Mouse (Mus musculus): ENCODE results near the gene Lclat1. TPM values are rescaled to one million over a fixed set of nuclear protein-coding genes. Genes with fewer than 3 reads are reported as not detected.

Lclat1 gene
- polyA plus RNA-seq, 1 experiment, result 2.9 TPM

GRCm38 (mm10) chr17:73156606-73157005, 48.8 kb downstream of the Lclat1 start:
- TF ChIP-seq GATA1 (IDR thresholded peaks at IDR 0.05; ENCODE audit: low read length), result no peak

GRCm38 (mm10) chr17:73161795-73162194, 54.0 kb downstream of the Lclat1 start:
- no peak for TF ChIP-seq GATA1 (IDR thresholded peaks at IDR 0.05; ENCODE audit: low read length)

- no peak for TF ChIP-seq GATA1 (IDR thresholded peaks at IDR 0.05; ENCODE audit: low read length)
Measured at GRCm38 (mm10) chr17:73162445-73163208, 54.8 kb downstream of the Lclat1 start.

- TF ChIP-seq GATA1 (IDR thresholded peaks at IDR 0.05; ENCODE audit: low read length), result no peak
Measured at GRCm38 (mm10) chr17:73163597-73163996, 55.8 kb downstream of the Lclat1 start.

GRCm38 (mm10) chr17:73164121-73164520, 56.3 kb downstream of the Lclat1 start:
- TF ChIP-seq GATA1 (IDR thresholded peaks at IDR 0.05; ENCODE audit: low read length), result no peak

GRCm38 (mm10) chr17:73169461-73169860, 61.7 kb downstream of the Lclat1 start:
- no peak for TF ChIP-seq GATA1 (IDR thresholded peaks at IDR 0.05; ENCODE audit: low read length)

GRCm38 (mm10) chr17:73170141-73170540, 62.4 kb downstream of the Lclat1 start:
- no peak for TF ChIP-seq GATA1 (IDR thresholded peaks at IDR 0.05; ENCODE audit: low read length)

- TF ChIP-seq GATA1 (IDR thresholded peaks at IDR 0.05; ENCODE audit: low read length), result no peak
Measured at GRCm38 (mm10) chr17:73174083-73174562, 66.3 kb downstream of the Lclat1 start.

- no peak for TF ChIP-seq GATA1 (IDR thresholded peaks at IDR 0.05; ENCODE audit: low read length)
Measured at GRCm38 (mm10) chr17:73175720-73176119, 67.9 kb downstream of the Lclat1 start.

GRCm38 (mm10) chr17:73177079-73177478, 69.3 kb downstream of the Lclat1 start:
- TF ChIP-seq GATA1 (IDR thresholded peaks at IDR 0.05; ENCODE audit: low read length), result no peak

- TF ChIP-seq GATA1 (IDR thresholded peaks at IDR 0.05; ENCODE audit: low read length), result no peak
Measured at GRCm38 (mm10) chr17:73186929-73187328, 79.1 kb downstream of the Lclat1 start.

- no peak for TF ChIP-seq GATA1 (IDR thresholded peaks at IDR 0.05; ENCODE audit: low read length)
Measured at GRCm38 (mm10) chr17:73194146-73194545, 86.4 kb downstream of the Lclat1 start.

- TF ChIP-seq GATA1 (IDR thresholded peaks at IDR 0.05; ENCODE audit: low read length), result no peak
Measured at GRCm38 (mm10) chr17:73194575-73194974, 86.8 kb downstream of the Lclat1 start.

- TF ChIP-seq GATA1 (IDR thresholded peaks at IDR 0.05; ENCODE audit: low read length), result no peak
Measured at GRCm38 (mm10) chr17:73195074-73195723, 87.4 kb downstream of the Lclat1 start.

- no peak for TF ChIP-seq GATA1 (IDR thresholded peaks at IDR 0.05; ENCODE audit: low read length)
Measured at GRCm38 (mm10) chr17:73196139-73196538, 88.4 kb downstream of the Lclat1 start.

- TF ChIP-seq GATA1 (IDR thresholded peaks at IDR 0.05; ENCODE audit: low read length), result no peak
Measured at GRCm38 (mm10) chr17:73197724-73198123, 89.9 kb downstream of the Lclat1 start.

- no peak for TF ChIP-seq GATA1 (IDR thresholded peaks at IDR 0.05; ENCODE audit: low read length)
Measured at GRCm38 (mm10) chr17:73199387-73199786, 91.6 kb downstream of the Lclat1 start.
